Mouse (Mus musculus) cerebellum, adult 9-11 months (tissue): ENCODE measurements around the gene Gm16181.

ENCODE experiments used
- DNase-seq: peaks from one replicate; pipeline ENCODE4 v3.0.0; 2022

The Gm16181 gene

DNA sequence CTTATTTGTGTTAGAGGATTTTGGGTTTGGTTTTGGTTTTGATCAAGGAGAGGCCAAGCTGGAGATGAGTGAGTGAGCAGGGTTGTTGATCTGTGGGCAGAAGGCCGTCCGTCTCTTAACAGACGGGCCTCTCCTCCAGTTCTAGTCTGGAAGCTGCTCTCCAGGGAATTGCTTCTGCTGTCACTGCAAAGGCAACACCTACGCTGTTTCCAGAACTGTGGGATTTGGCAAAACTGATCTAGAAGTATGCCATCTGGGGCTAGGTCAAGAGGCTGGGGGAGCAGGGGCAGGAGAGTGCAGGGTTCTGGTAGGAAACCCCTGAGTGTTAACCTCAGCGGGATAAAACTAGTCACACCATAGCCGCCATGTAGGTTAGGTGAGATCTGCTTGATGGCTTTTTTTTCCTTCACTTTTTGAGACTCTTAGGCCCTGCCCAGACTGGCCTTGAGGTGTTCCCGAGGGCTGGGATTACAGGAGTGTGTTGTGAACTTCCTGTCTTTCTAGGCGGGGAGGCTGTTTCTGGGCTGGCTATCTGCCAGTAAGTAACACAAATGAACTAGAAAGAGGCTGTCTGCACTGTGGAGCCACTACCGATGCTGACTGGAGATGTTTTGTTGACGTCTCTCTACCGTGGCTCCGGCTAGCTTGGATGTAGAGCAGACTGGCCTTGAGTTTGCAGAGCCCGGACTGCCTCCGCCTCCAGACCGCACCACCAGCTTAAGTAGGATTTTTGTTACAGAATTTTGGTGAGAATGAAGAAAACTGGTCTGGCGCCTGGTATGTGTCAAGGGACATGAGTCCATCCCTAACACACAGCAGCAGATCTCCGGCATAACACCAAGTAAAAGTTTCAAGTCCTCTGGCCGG is 12.7 kb downstream of the Gm16181 start, which contains the start of gene Atp6v1g2:
TSS of gene Atp6v1g2 (plus strand) at position 547 of the 867 bp plus-strand sequence.
- DNase-seq: peak; percentile 45

DNA sequence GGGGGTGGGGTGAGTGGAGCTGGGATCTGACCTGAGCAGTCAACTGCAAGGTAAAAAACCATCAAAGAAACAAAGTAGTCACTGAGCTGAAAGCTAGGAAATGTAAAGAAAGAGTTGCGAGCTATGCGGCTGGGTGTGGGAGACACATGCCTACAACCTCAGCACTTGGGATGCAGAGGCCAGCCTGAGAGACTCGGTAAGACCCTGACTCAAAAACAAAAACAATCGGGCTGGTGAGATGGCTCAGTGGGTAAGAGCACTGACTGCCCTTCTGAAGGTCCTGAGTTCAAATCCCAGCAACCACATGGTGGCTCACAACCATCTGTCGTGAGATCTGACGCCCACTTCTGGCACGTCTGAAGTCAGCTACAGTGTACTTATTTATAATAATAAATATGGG is 13.5 kb downstream of the Gm16181 start:
- peak; percentile 50 for DNase-seq

DNA sequence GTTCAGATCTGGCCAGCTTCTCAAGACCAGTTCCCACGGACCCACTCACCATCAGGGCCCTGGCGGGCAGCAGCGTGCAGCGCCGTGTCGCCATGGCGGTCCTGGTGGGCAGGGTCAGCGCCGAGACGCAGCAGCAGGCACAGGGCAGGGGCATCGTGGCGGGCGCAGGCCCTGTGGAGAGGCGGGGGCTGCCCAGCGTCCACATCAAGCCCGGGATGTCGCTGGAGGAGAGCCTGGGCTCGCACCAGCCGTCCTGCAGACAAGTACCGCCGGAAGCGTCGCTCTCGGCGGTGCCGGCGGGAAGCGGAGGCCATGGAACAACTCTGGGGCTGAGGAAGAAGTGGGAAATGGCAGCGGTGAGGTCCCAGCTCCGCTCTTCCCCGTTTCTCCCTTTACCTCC is 14.3 kb downstream of the Gm16181 start:
- peak; percentile 68 for DNase-seq

DNA sequence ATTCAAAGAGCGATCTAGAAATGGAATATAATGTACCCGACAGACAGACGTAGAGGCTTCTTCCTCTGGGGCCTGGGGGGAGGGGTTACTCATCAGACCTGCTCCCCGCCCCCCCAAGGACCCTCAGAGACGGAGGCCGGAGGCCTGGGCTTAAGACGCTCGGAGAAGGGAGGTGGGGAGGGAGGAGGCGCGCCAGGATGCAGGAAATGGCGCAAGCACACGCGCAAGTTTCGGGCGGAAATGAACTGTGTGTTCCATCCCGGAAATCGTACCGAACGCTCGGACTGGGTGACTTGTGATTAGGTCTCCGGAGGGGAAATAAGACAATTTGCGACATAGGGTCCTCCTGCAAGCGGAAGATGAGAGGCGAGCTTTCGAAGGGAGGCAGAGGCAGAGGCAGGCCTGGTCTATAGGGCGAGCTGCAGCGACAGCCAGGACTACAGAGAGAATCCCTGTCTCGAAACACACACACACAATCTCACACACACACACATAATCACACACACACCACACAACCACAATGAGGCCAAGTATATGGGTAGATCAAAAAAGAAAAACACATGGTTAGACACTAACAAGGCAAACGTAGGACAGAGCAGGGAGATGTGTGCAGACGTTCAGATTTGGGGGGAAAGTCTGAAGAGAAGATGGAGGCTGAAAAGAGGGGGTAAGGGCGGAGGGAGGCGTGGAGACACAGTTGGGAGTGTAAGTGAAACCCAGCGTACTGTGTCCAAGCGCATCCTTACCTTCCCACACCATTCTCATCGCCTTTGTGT is 15.2 kb downstream of the Gm16181 start, which contains the start of gene Nfkbil1:
TSS of gene Nfkbil1 (minus strand) at position 179 of the 776 bp plus-strand sequence.
- DNase-seq: peak; percentile 94

DNA sequence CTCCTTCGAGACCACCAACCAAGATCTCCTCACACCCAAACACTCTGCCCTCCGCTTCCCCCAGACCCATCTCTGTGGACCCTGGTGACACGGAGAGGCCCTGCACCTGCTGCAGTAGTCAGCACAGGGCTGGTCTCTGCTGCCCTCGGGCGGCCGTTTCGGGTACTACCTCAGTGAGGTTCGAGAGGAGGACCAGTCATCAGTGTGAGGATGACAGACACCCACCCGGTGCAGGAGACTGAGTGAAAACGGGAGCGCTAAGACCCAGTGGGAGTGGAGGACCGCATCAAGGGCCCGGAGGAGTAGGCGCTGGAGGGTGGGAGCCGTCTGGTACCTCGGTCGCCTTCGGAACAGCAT is 15.7 kb downstream of the Gm16181 start:
- peak; percentile 97 for DNase-seq

DNA sequence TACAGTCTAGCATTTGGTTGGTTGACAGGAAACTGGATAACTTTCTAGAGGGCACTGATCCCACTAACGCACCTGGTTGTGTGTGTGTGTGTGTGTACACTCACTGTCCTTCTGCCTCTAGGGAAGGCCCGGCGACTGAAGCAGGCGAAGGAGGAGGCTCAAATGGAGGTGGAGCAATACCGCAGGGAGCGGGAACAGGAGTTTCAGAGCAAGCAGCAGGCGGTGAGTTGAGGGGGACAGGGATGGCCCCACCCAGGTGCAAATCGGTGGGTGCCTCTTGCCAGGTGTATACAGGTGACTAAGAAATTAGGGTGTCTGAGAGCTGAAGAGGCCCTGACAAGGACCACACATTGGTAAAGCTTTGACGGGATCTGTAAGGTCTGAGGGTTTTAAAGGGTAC is 16.4 kb downstream of the Gm16181 start:
- DNase-seq: peak; percentile 74

DNA sequence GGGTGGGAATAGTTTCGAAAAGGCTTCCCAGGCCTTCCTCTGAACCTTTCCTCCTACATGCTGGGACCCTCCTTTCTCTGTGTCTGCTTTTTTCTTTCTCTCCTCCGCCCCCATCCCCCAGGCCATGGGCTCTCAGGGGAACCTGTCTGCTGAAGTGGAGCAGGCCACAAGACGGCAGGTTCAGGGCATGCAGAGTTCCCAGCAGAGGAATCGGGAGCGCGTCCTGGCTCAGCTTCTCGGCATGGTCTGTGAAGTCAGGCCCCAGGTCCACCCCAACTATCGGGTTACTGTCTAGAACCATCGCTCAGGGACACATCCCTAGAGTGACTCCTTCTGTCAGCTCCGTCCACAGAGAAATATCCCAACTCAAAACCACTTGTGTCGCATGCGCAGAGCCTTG is 16.9 kb downstream of the Gm16181 start:
- DNase-seq: no peak

DNA sequence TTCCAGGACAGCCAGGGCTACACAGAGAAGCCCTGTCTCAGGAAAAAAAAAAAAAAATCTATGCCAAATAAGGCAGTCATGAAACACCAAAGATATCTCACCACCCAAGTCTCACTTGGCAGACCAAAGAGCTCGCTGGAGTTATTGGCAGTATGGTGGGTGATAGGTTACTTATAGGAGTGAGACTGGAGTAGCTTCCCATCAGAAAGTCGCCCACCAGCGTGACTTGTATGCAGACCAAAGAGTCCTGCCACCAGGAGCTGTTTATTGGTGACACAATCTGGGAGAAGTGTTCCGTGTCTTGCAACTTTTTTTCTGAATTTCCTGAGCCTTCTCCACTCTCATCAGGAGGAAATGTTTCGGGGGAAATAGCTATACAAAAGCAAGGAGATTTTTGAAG is 19.1 kb downstream of the Gm16181 start:
- DNase-seq: peak; percentile 61

DNA sequence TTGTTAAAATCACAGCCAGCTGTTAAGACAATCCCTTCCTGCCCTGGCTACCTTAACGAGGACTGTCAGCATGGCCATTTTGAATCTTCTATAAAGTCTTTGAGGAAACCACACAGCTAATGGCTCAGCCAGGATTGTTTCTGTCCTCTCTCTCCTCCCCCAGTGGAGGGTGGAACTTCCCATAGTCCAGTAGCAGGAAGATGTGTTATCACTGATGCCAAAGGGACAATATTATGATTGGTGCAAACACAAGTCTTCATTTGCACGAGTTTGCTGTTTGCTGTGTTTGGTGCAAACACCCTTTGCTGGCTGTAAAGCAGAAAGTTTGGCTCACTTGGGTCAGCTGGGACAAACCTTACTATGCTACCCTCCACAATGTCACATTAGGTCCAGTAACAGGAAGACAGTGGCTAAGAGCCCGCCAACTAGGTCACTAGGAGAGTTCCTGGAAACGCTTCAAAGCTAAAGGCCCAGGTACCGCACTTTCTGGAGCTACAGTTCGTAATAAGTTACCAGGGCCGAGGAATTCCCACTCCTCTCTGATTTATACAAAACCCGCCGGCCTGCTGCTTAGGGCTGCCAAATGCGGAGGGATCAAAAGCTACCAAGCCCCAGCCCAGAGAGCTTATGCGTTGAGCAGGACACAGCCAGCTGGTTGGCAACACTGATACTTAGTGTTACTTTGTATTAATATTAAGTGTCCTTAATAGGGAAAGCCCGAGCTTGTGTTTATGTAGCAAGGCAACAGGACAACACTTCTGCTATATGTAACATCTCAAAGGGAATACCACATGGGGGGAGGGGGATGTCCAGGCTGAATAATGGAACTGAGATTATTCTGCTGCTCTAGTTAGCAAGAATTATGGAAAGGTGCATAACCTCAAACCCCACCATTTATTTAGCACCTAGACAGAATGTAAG is 20.0 kb downstream of the Gm16181 start:
- peak; percentile 73 for DNase-seq

DNA sequence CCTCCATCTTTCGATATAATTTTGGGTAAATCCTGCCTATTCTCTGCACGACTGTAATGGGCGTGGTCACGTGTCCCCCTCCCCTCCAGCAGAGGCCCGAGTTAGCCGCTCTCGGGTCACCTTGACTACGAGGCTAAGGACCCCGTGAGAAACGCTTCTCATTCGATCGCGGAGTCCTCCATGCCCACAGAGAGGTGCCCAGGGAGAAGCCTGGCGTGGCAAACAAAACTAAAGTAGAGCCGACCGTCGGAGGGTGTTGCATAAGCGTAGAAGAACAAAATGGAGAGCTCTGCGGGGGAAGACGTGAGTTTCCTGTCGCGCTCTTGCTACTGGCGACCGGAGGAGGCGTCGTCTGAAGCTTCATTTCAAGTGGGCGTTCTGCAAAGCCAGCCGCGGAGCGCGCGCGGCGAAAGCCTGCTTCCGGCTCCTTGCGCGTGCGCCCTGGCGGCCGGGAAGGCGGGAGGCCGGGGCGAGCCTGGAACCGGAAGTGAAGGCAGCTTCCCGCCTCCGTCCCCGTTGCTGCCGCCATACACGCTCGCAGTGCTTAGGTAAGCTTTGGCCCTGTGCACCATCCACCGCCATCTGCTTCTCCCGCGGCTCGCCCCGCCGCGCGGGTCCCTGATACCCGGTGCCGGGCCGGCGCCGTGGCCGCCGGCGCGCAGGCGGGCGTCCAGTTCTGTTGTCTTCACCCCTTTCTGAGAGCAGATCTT is 20.8 kb downstream of the Gm16181 start, which contains the start of gene Ddx39b:
TSS of gene Ddx39b (plus strand) at position 442 of the 710 bp plus-strand sequence.
- peak; percentile 97 for DNase-seq

DNA sequence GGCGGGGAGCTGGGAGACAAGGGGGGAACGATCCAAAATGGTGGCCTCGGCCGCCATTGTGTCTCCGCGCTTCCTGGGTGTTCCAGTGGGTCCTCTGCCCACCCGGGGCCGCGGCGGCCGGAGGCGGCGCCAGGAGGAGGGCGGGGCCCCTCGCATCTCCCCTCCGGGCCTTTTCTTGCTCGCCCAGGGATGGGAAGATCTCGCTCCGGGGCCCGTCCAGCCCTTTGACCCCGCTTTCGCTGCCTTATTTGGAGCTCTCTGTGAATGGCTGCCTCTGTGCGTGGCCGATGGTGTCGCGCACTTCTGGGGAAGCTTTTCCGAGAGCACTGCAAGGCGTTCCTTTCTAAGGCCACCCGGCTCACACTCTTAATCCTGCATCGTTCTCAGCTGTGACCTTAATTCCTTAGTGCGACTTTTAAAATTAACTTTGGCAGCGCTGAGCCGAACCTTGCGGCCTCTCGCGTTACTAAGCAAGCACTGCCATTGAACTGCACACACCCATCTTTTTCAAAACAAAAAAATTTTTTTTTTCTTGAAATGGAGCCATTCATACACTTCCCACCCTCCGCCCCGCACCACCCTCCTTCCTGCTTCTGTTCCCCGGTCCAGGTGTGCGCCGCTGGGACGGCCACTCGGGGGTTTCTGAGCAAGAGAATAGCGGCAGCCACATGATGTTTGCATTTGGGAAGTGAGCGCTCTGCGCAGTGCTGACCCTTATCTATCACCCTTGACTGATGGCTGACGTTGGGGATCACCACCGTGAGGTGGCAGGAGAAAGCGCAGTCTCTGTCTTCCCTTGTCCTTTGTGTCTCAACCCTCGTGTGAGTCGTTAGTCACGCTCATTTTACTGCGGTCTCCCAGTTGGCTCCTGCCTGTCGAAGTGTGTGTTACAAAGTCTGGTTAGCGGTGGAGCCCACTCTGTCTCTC is 21.6 kb downstream of the Gm16181 start:
- DNase-seq: peak; percentile 71

DNA sequence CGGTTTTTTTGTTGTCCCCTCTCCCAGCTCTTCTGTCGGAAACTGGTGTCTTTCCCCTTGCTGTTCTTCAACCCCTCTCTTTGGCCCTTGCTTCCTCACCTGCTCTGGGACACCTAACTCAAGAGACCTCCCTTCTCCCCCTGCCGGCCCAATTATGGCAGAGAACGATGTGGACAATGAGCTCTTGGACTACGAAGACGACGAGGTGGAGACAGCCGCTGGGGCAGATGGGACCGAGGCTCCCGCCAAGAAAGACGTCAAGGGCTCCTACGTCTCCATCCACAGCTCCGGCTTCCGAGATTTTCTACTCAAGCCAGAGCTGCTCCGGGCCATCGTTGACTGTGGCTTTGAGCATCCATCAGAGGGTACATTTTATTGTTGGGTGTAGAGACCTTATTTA is 22.5 kb downstream of the Gm16181 start:
- DNase-seq: peak; percentile 77

DNA sequence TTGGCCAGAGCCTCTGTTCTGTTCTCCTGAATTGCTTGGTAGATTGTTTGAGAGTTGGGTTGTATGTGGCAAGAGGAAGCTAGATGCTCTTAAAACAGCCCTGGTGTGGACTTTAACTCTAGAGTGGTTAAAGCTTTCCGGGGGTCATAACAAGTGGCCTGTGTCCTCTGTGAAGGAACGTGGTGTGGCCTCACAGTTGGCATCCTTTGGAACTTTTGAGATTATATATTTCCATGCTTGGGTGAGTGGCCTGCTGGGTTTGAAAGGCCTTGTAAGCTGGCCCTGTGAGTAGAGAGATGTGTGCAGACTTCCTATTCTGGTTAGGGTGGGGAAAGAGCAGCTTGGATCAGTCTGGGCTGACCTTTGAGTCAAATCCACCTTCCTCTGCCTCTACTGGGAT is 24.4 kb downstream of the Gm16181 start:
- DNase-seq: no peak

DNA sequence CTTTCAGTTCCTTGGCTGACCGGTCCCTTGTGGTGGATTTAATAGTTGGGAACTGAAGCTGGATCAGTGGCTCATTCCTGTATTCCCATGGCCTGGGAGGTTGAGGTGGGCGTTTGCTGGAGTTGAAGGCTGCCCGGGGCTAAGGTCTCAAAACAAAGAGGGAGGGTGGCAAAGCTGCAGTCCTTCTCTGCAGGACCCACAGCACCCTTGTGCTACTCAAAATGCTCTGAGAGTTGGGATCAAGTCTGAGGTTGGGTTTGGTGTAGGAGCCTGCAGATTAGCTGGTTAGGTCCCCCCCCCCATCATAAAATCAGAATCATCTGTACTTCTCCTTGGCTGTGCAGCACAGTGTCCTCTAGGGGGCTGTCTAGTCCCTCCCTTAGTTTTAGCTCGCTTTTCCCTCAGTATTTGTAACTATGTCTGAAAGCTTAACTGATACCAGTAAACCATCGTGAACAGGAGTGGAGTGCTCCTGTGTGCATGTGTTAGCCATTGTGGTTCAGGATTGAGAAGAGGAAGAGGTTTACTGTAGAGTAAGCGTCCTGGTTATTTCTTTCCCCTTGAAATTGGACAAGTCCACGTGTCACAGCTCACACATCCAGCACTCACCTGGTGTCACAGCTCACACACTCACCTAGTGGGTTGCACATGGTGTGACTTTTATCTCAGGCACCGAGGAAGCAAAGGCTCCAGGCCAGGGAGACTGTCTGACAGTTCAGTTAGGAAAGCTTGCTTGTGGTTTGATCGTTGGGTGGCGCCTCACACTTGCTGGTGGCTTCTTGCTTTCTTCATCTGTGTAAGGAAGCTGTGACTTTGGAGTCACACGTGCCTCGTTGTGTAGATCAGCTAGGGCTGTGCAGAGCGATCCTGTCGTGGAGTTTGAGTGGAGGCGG is 25.3 kb downstream of the Gm16181 start:
- DNase-seq: peak; percentile 28

DNA sequence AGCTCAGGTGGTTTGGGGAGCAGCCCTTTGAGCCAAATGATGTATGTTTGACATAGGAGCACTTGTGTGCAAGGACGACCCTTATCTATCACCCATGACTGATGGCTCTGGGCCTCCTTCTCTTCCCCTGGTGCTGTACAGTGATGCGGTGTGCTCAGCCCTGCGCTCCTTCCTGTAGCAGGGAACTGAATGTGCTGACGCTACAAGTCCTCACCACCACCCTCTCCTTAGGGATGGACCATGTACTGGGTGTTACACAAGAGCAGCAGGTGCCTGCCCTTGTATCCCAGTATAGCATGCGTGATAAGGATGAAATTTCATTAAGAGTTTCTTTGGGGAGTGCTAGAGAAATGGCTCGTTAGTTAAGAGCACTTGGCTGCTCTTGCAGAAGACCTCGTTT is 26.5 kb downstream of the Gm16181 start:
- no peak for DNase-seq

DNA sequence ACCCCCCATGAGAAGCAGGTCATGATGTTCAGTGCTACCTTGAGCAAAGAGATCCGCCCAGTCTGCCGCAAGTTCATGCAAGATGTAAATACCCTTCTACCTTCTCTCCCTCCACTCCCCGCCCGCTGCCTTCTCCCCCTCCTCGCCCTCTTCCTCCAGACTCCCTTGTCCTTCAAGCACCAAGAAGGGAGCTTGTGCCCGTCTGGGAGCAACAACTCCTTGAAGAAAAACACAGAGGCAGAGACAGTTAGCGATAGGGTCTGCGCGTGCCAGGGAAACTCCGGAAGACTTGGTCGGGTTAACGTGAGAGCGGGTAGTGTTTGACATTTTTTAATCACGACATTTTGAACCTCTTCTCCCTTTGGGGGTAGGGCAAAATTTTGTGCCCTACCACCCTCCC is 28.4 kb downstream of the Gm16181 start:
- DNase-seq: peak; percentile 24

DNA sequence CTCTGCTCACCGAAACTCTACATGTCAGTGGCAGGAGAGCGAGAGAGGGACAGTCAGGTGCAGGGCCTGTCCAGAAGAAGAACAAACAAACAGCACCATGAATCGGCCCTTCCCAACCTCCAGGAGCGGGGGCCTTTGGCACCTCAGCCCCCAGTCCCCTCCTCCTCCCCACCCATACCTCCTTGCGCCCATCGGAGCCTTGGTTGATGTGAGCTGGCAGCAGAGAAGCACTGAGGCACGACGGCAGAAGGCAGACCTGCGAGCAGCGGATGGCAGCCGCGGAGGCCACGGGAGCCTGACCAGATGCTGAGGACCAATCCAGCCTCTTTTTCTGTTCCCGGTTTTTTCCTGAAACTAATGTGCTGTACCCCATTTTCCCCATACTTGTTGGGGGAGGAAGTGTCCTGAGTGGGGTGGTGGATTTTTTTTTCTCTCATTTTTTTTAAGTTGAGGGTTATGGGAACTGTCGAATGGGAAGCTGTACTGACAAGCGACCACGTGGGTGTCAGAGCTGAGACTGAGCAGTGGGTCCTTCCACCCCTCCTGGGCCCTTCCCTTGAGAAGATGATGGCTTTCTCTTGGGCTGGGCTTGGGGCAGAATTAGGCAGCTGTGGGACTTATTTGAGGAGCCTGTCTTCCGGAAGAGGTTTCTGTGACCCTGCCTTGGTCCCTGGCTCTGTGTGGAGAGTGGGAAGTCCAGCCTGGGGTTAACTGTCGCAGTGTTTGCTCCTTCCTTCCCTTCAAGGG is 29.0 kb downstream of the Gm16181 start:
- DNase-seq: no peak

DNA sequence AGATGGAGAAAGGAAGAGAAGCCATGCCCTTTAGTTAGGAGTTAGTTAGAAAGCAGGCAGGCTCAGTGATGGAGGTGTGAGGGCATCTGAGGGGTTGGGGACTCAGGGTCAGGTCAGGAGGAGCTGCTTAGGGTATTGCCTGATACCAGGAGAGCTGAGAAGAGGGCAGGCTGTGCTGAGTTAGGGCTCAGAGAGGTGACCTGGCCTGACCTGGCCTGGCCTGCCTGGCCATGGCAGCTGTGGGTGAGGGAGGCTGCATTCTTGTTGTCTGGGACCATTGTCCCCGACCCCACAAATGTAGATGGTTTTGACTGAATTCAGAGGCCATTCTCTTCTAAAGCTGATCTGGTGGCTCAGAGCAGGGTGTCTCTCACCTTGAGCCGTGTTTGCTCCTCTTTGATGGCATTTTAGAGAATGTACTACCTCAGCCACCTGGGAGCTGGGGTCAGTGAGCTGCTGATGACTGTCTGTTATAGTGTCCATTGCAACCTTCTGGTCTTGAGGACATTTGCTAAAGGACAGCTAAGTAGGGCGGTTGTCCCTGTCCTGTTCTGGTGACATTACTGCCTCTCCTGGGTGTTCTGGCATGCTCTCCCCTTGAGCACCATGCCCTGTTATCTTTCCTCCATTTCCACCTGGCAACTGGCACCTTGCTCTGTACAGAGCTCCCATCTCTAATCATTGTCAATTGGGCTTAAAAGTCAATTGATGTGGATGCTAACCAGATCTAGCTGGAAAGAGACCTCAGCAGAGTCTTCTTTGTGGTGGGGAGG is 29.9 kb downstream of the Gm16181 start:
- DNase-seq: peak; percentile 23
